Comparison of ENCODE assay signal across 8 mouse cellular contexts in genomic region chr1:34011051-34011677, GRCm38 (mm10).
A peak's percentile ranks its signal among the peaks of the same experiment; 100 is the strongest.
DNase-seq lines count a peak whose midpoint lies in the region; ATAC-seq and TF ChIP-seq lines count a peak whose summit lies in the region.

No protein-coding gene starts in this region.

- peak overlapping the region; percentile 77 for H3K4me3 ChIP-seq in embryonic facial prominence, embryonic 13.5 days
- peak overlapping the region; percentile 94 for H3K4me3 ChIP-seq in heart, embryonic 12.5 days
- H3K4me3 ChIP-seq in kidney, embryonic 15.5 days (replicated peaks) = peak overlapping the region; percentile 78
- H3K4me3 ChIP-seq in liver, embryonic 14.5 days (ENCODE audit: insufficient read depth in 1 of 2, low read depth in 2 of 2, low read length in 2 of 2) = peak overlapping the region; percentile 56 to 70
- peak overlapping the region; percentile 72 for H3K4me3 ChIP-seq in stomach, embryonic 16.5 days (replicated peaks; ENCODE audit: low read length)

- H3K27ac ChIP-seq in embryonic facial prominence, embryonic 13.5 days = no peak overlapping the region; the same call in 1 of the 2 replicates
- peak overlapping the region; percentile 88 for H3K27ac ChIP-seq in heart, embryonic 12.5 days (ENCODE audit: poor library complexity, severe bottlenecking)
- peak overlapping the region; percentile 85 for H3K27ac ChIP-seq in kidney, embryonic 15.5 days
- no peak overlapping the region for H3K27ac ChIP-seq in liver, embryonic 14.5 days
- H3K27ac ChIP-seq in stomach, embryonic 16.5 days (ENCODE audit: low read length) = no peak overlapping the region

- H3K36me3 ChIP-seq in embryonic facial prominence, embryonic 13.5 days = no peaks in the 10 kb centered on the region
- no peaks in the 10 kb centered on the region for H3K36me3 ChIP-seq in heart, embryonic 12.5 days
- no peaks in the 10 kb centered on the region for H3K36me3 ChIP-seq in kidney, embryonic 15.5 days
- H3K36me3 ChIP-seq in liver, embryonic 14.5 days (replicated peaks; ENCODE audit: control insufficient read depth, insufficient read depth, low read depth) = no peaks in the 10 kb centered on the region
- H3K36me3 ChIP-seq in stomach, embryonic 16.5 days (ENCODE audit: control insufficient read depth, insufficient read depth, low read length) = no peaks in the 10 kb centered on the region

- H3K4me2 ChIP-seq in embryonic facial prominence, embryonic 13.5 days = peak overlapping the region; percentile 97
- H3K4me2 ChIP-seq in heart, embryonic 12.5 days = peak overlapping the region; percentile 94
- H3K4me2 ChIP-seq in kidney, embryonic 15.5 days = peak overlapping the region; percentile 98
- H3K4me2 ChIP-seq in liver, embryonic 14.5 days (ENCODE audit: low read depth) = peak overlapping the region; percentile 62
- H3K4me2 ChIP-seq in stomach, embryonic 16.5 days (ENCODE audit: low read depth, low read length) = peak overlapping the region; percentile 98

- under 1% methylated on average over 47 of the region's 47 CpGs for WGBS in embryonic facial prominence, embryonic 13.5 days
- 1% methylated on average over 47 of the region's 47 CpGs for WGBS in heart, embryonic 12.5 days
- WGBS in kidney, embryonic 15.5 days = 1% methylated on average over 47 of the region's 47 CpGs
- WGBS in liver, embryonic 14.5 days (ENCODE audit: insufficient replicate concordance) = under 1% methylated on average over 44 of the region's 47 CpGs
- WGBS in stomach, embryonic 16.5 days = 1% methylated on average over 44 of the region's 47 CpGs

- peak; percentile 40 for ATAC-seq in embryonic facial prominence, embryonic 13.5 days (ENCODE audit: insufficient number of reproducible peaks, insufficient read depth, low FRiP score, low TSS enrichment, low read depth)
- ATAC-seq in heart, embryonic 12.5 days (ENCODE audit: insufficient number of reproducible peaks, low FRiP score) = peak; percentile 76
- peak; percentile 84 for ATAC-seq in kidney, embryonic 15.5 days (replicated peaks; ENCODE audit: low FRiP score)
- ATAC-seq in liver, embryonic 14.5 days (ENCODE audit: insufficient read depth) = peak; percentile 47; the same call in 1 of the 2 replicates
- ATAC-seq in stomach, embryonic 16.5 days (ENCODE audit: insufficient read depth, low FRiP score) = peak; percentile 71

- no peaks in the 10 kb centered on the region for H3K9me3 ChIP-seq in embryonic facial prominence, embryonic 13.5 days
- no peaks in the 10 kb centered on the region for H3K9me3 ChIP-seq in heart, embryonic 12.5 days (replicated peaks)
- H3K9me3 ChIP-seq in kidney, embryonic 15.5 days (replicated peaks) = no peaks in the 10 kb centered on the region
- H3K9me3 ChIP-seq in liver, embryonic 14.5 days (ENCODE audit: control insufficient read depth, low read length) = no peaks in the 10 kb centered on the region
- H3K9me3 ChIP-seq in stomach, embryonic 16.5 days (replicated peaks; ENCODE audit: control insufficient read depth, low read length) = no peaks in the 10 kb centered on the region

- TF ChIP-seq CTCF in liver, embryonic 14.5 days (IDR thresholded peaks at IDR 0.05; ENCODE audit: low read depth) = peak; percentile 27; the same call in 1 of the 2 replicates

- H3K9ac ChIP-seq in embryonic facial prominence, embryonic 13.5 days = peak overlapping the region; percentile 82
- H3K9ac ChIP-seq in heart, embryonic 12.5 days = peak overlapping the region; percentile 92
- H3K9ac ChIP-seq in kidney, embryonic 15.5 days = peak overlapping the region; percentile 72
- H3K9ac ChIP-seq in liver, embryonic 14.5 days (replicated peaks) = no peak overlapping the region
- peak overlapping the region; percentile 75 for H3K9ac ChIP-seq in stomach, embryonic 16.5 days (ENCODE audit: low read length)

- peaks cover 25% of the 10 kb centered on the region for H3K4me1 ChIP-seq in embryonic facial prominence, embryonic 13.5 days
- peaks cover 39% of the 10 kb centered on the region for H3K4me1 ChIP-seq in heart, embryonic 12.5 days (replicated peaks)
- peaks cover 34% of the 10 kb centered on the region for H3K4me1 ChIP-seq in kidney, embryonic 15.5 days
- no peaks in the 10 kb centered on the region; a peak in 1 of 4 replicates for H3K4me1 ChIP-seq in liver, embryonic 14.5 days (replicated peaks; ENCODE audit: control insufficient read depth in 2 of 2, insufficient read depth in 2 of 2, low read length in 1 of 2)
- H3K4me1 ChIP-seq in stomach, embryonic 16.5 days (ENCODE audit: control insufficient read depth, insufficient read depth, low read length) = peaks cover 7% of the 10 kb centered on the region; the same call in 1 of the 2 replicates

- 0 out of 2 replicates have a peak, but pooled peaks cover 5% of the 10 kb centered on the region for H3K27me3 ChIP-seq in embryonic facial prominence, embryonic 13.5 days
- no peaks in the 10 kb centered on the region for H3K27me3 ChIP-seq in heart, embryonic 12.5 days (replicated peaks)
- peaks cover 4% of the 10 kb centered on the region; the same call in 1 of the 2 replicates for H3K27me3 ChIP-seq in kidney, embryonic 15.5 days
- peaks cover 13% of the 10 kb centered on the region for H3K27me3 ChIP-seq in liver, embryonic 14.5 days (ENCODE audit: control insufficient read depth, insufficient read depth, low read length)
- 0 out of 2 replicates have a peak, but pooled peaks cover 2% of the 10 kb centered on the region for H3K27me3 ChIP-seq in stomach, embryonic 16.5 days (ENCODE audit: control insufficient read depth, insufficient read depth, low read length)

- TF ChIP-seq EP300 in liver, embryonic 14.5 days (IDR thresholded peaks at IDR 0.05; ENCODE audit: low read depth) = no peak

- DNase-seq in 3134 (ENCODE audit: extremely low read depth, insufficient read length, low spot score) = peak; percentile 90
- DNase-seq in adrenal gland, postnatal 14 days = peak; percentile 85
- DNase-seq in liver, embryonic 14.5 days (ENCODE audit: low read depth in 3 of 3, low spot score in 3 of 3) = no peak
- peak; percentile 44 for DNase-seq in naive thymus-derived CD4-positive, alpha-beta T cell, adult 2 months (ENCODE audit: low read depth)

Comparison
In these comparisons a context has a peak if more than half of its experiments do, and no peak if none do; other contexts are left out.
1. DNase-seq: peak in 3134 (single experiment), adrenal gland, postnatal 14 days (single experiment) and naive thymus-derived CD4-positive, alpha-beta T cell, adult 2 months (single experiment); none in liver, embryonic 14.5 days (0 of 3).
2. H3K27ac ChIP-seq: peak in heart, embryonic 12.5 days (single experiment) and kidney, embryonic 15.5 days (single experiment); none in embryonic facial prominence, embryonic 13.5 days (single experiment), liver, embryonic 14.5 days (single experiment) and stomach, embryonic 16.5 days (single experiment).
3. Peak in every context shown above with its lines, with median percentiles within 50 percentile points of each other: ATAC-seq, H3K4me2 ChIP-seq and H3K4me3 ChIP-seq.